Mouse (Mus musculus) adrenal gland, postnatal 14 days (tissue): ENCODE measurements at regions not wholly inside any gene's neighbourhood (a gene's known extent, or its start where the extent isn't known, plus 50 kb on each side); places are given as distances from the start of the nearest gene placed in this dataset.

ENCODE experiments used
- DNase-seq: peaks from one replicate; pipeline ENCODE4 v3.0.0; 2021; ENCODE audit warnings: mixed read lengths

DNA sequence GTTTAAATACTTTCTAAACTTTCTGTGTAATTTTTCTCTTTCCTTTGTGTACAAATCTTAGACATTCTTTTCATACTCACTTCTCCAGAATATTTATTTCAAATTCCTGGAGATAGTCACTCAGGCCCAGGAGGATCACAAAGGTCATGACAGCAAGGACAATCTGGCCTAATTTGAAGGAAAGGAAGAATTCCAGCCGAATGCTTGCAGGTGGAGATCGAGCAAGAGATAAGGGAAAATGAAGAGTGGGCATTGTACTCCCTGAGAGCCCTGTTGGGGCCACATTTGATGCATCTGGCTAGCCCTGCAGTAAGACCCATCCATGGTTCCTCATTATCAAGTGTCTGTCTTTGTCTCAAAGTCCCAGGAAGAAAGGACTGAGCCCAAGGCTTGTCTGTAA is 66.0 kb upstream of the Jazf1 start:
- DNase-seq = no peak

DNA sequence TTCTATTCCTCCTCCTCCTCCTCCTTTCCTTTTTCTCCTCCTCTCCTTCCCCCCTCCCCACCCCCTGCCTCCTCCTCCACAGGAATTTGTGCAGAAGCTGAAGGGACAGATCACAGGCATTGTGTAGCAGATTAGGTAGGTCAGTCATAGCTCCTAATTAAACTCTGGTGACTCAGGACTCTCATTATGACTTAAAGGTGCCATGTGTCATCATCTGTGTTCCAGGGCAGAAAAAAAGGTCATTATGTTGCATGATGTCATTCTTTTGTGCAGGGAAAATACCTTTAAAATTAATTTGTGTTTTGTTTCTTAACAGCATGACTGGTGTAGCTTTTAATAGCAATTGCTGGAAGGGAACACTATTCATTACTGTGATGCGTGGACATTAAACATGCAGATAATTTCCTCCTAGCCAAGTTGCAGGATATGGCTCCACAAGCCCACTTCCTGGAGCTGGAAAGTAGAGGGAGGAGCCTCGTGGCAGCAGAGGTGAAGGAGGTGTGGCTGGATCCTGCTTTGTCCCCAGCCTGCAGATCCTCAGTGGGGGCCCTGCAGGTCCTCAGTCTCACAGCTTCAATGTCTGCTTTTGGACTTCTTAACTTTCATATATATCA is 62.4 kb upstream of the Jazf1 start:
- no peak for DNase-seq

DNA sequence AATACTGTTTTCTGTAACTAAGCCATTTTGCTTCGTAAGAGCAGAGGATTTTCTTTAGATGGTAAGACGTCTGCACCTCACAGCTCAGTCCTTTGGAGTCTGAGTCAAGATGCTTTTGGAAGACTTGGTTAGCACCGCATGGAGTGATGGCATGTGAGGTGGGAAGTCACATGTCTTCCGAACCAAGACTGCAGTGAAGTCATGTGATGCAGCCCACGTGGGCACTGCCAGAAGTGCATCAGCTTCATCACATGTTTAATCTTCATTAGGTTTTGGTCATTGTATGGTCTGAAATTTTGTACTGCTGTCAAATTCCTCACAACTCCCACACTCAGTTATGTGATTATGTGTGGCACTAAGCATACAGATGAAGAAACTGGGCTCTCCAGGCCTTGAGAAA is 58.3 kb upstream of the Jazf1 start:
- no peak for DNase-seq

GRCm38 (mm10) chr6:53124800-53125450 is 56.5 kb upstream of the Jazf1 start:
- DNase-seq = no peak

GRCm38 (mm10) chr6:53120385-53120784 is 52.0 kb upstream of the Jazf1 start:
- DNase-seq = no peak
